ENCODE assay signal across 19 mouse cellular contexts in the genomic region with DNA sequence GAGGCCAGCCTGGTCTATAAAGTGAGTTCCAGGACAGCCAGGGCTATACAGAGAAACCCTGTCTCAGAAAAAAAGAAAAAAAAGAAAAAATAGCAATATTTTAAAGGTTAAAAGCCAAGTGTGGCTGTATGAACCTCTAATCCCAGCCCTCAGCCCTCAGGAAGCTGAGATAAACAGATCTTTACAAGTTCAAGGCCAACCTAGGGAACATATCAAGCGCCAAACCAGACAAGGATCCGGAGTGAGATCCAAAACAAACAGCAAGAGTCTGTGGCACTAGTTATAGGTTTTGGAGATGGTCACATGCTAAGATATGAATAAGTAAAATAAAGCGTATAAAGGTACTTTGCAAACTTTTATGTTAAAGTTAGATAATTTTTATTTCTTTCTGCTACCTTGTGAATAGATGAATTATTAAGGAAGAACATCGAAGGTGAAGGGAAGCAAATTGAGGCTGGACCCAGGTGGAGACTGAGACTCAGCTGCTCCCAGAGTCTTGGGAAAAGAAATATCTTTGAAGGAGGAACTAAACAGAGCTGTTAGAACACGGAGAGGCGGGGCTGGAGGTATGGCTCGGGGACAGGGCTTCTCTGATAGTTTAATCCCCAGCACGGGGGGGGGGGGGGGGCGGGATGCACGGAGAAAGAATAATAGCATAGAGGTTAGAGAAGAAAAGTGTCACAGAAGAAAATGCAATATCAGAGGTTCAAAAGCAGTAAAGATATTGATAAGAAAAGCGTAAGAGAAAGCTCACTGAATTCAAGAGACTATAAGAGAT. TPM values are rescaled to one million over a fixed set of nuclear protein-coding genes. Genes with fewer than 3 reads are reported as not detected.
DNase-seq lines count a peak whose midpoint lies in the region; ATAC-seq lines count a peak whose summit lies in the region.
"Had no signal": no experiment of that assay in that cellular context is flagged by ENCODE, and none has a peak within 500 bp of the region (broad histone marks: within the 10 kb centered on the region; RNA-seq: fewer than 3 reads in every experiment).

No protein-coding gene starts in this region.

- H3K9me3 ChIP-seq in intestine, embryonic 16.5 days (ENCODE audit: control insufficient read depth, low read length), result no peaks in the 10 kb centered on the region
- H3K9me3 ChIP-seq in intestine, embryonic 15.5 days, result no peaks in the 10 kb centered on the region
- H3K9me3 ChIP-seq in liver, embryonic 12.5 days (replicated peaks), result no peaks in the 10 kb centered on the region
- no peaks in the 10 kb centered on the region for H3K9me3 ChIP-seq in liver, embryonic 16.5 days (replicated peaks; ENCODE audit: control insufficient read depth, low read length)
- no peaks in the 10 kb centered on the region for H3K9me3 ChIP-seq in limb, embryonic 10.5 days (replicated peaks)
- H3K9me3 ChIP-seq: embryonic facial prominence, embryonic 13.5 days; forebrain, embryonic 12.5 days; heart, embryonic 10.5 days; hindbrain, embryonic 15.5 days had no signal

- no peaks in the 10 kb centered on the region for H3K36me3 ChIP-seq in intestine, embryonic 16.5 days (ENCODE audit: control insufficient read depth, insufficient read depth, low read length)
- no peaks in the 10 kb centered on the region for H3K36me3 ChIP-seq in intestine, embryonic 15.5 days
- no peaks in the 10 kb centered on the region for H3K36me3 ChIP-seq in liver, embryonic 12.5 days
- H3K36me3 ChIP-seq in liver, embryonic 16.5 days (ENCODE audit: control insufficient read depth, insufficient read depth), result no peaks in the 10 kb centered on the region
- no peaks in the 10 kb centered on the region for H3K36me3 ChIP-seq in limb, embryonic 10.5 days
- H3K36me3 ChIP-seq: embryonic facial prominence, embryonic 13.5 days; forebrain, embryonic 12.5 days; heart, embryonic 10.5 days; hindbrain, embryonic 15.5 days had no signal

- no peak overlapping the region for H3K9ac ChIP-seq in intestine, embryonic 16.5 days (ENCODE audit: low read depth, low read length)
- H3K9ac ChIP-seq in intestine, embryonic 15.5 days, result no peak overlapping the region
- no peak overlapping the region for H3K9ac ChIP-seq in liver, embryonic 12.5 days
- H3K9ac ChIP-seq in liver, embryonic 16.5 days (ENCODE audit: low read depth, low read length), result no peak overlapping the region
- H3K9ac ChIP-seq: embryonic facial prominence, embryonic 13.5 days; forebrain, embryonic 12.5 days; hindbrain, embryonic 15.5 days had no signal

- 57% methylated on average over 10 of the region's 11 CpGs for WGBS in intestine, embryonic 16.5 days
- WGBS in intestine, embryonic 15.5 days, result 51% methylated on average over 11 of the region's 11 CpGs
- WGBS in liver, embryonic 12.5 days (ENCODE audit: insufficient replicate concordance), result 35% methylated on average over 11 of the region's 11 CpGs
- 43% methylated on average over 10 of the region's 11 CpGs for WGBS in liver, embryonic 16.5 days (ENCODE audit: insufficient replicate concordance)
- WGBS in limb, embryonic 10.5 days, result 59% methylated on average over 11 of the region's 11 CpGs

- no peak overlapping the region for H3K27ac ChIP-seq in intestine, embryonic 16.5 days (ENCODE audit: low read length)
- H3K27ac ChIP-seq in intestine, embryonic 15.5 days, result no peak overlapping the region
- peak overlapping the region; percentile 54; the same call in 1 of the 2 replicates for H3K27ac ChIP-seq in liver, embryonic 12.5 days
- H3K27ac ChIP-seq in liver, embryonic 16.5 days (ENCODE audit: low read length), result peak overlapping the region; percentile 74
- H3K27ac ChIP-seq in limb, embryonic 10.5 days, result no peak overlapping the region
- H3K27ac ChIP-seq: embryonic facial prominence, embryonic 13.5 days; forebrain, embryonic 12.5 days; heart, embryonic 10.5 days; hindbrain, embryonic 15.5 days had no signal

- no peaks in the 10 kb centered on the region for H3K4me1 ChIP-seq in intestine, embryonic 16.5 days (ENCODE audit: control insufficient read depth, insufficient read depth, low read length)
- no peaks in the 10 kb centered on the region for H3K4me1 ChIP-seq in intestine, embryonic 15.5 days (replicated peaks)
- H3K4me1 ChIP-seq in liver, embryonic 12.5 days, result 0 out of 2 replicates have a peak, but pooled peaks cover 10% of the 10 kb centered on the region
- H3K4me1 ChIP-seq in liver, embryonic 16.5 days (ENCODE audit: control insufficient read depth, low read depth, low read length), result no peaks in the 10 kb centered on the region; the same call in 1 of the 2 replicates
- peaks cover 3% of the 10 kb centered on the region; the same call in 1 of the 2 replicates for H3K4me1 ChIP-seq in limb, embryonic 10.5 days
- H3K4me1 ChIP-seq: embryonic facial prominence, embryonic 13.5 days; heart, embryonic 10.5 days; hindbrain, embryonic 15.5 days had no signal

- H3K4me2 ChIP-seq in intestine, embryonic 16.5 days (ENCODE audit: low read depth, low read length), result peak overlapping the region; percentile 17; the same call in 1 of the 2 replicates
- H3K4me2 ChIP-seq in intestine, embryonic 15.5 days (replicated peaks), result no peak overlapping the region
- H3K4me2 ChIP-seq in liver, embryonic 12.5 days, result no peak overlapping the region
- H3K4me2 ChIP-seq in liver, embryonic 16.5 days (ENCODE audit: low read depth, low read length), result peak overlapping the region; percentile 27; the same call in 1 of the 2 replicates
- H3K4me2 ChIP-seq: embryonic facial prominence, embryonic 13.5 days; forebrain, embryonic 12.5 days; hindbrain, embryonic 15.5 days had no signal

- H3K27me3 ChIP-seq in intestine, embryonic 16.5 days (replicated peaks; ENCODE audit: control insufficient read depth, insufficient read depth, low read length), result no peaks in the 10 kb centered on the region; the same call in 1 of the 2 replicates
- H3K27me3 ChIP-seq in intestine, embryonic 15.5 days (replicated peaks), result no peaks in the 10 kb centered on the region
- H3K27me3 ChIP-seq in liver, embryonic 12.5 days (replicated peaks), result peaks cover 23% of the 10 kb centered on the region
- H3K27me3 ChIP-seq in liver, embryonic 16.5 days (ENCODE audit: control insufficient read depth, insufficient read depth, low read depth, low read length), result no peaks in the 10 kb centered on the region
- H3K27me3 ChIP-seq in limb, embryonic 10.5 days (ENCODE audit: low read depth, poor library complexity, severe bottlenecking), result peaks cover 6% of the 10 kb centered on the region; the same call in 1 of the 2 replicates
- H3K27me3 ChIP-seq: Patski had no signal

- DNase-seq in limb, embryonic 10.5 days (ENCODE audit: low spot score), result no peak
- no peak for DNase-seq in testis, postnatal 14 days (ENCODE audit: low spot score)
- DNase-seq: adrenal gland, postnatal 25 days; cerebellum, adult 18-20 months; cerebellum, adult 9-11 months; cerebellum, postnatal 36 days; gastrocnemius, postnatal 36 days; heart, postnatal 14 days had no signal

- ATAC-seq in intestine, embryonic 16.5 days, result peak; percentile 50; the same call in 1 of the 2 replicates
- no peak; the same call in 1 of the 2 replicates for ATAC-seq in intestine, embryonic 15.5 days
- ATAC-seq in liver, embryonic 12.5 days, result no peak
- peak; percentile 43; the same call in 1 of the 2 replicates for ATAC-seq in liver, embryonic 16.5 days (ENCODE audit: low read depth)
- ATAC-seq: activated CD4-positive, CD25-positive, alpha-beta regulatory T cell, adult 4 months; forebrain, embryonic 16.5 days; Patski had no signal

- no peak overlapping the region for H3K4me3 ChIP-seq in intestine, embryonic 16.5 days (ENCODE audit: low read length)
- no peak overlapping the region for H3K4me3 ChIP-seq in intestine, embryonic 15.5 days (replicated peaks)
- no peak overlapping the region for H3K4me3 ChIP-seq in liver, embryonic 12.5 days
- H3K4me3 ChIP-seq in liver, embryonic 16.5 days (ENCODE audit: low read depth, low read length), result no peak overlapping the region
- no peak overlapping the region for H3K4me3 ChIP-seq in limb, embryonic 10.5 days
- H3K4me3 ChIP-seq: embryonic facial prominence, embryonic 13.5 days; forebrain, embryonic 12.5 days; heart, embryonic 10.5 days; hindbrain, embryonic 15.5 days had no signal

RNA-seq across cellular contexts. Expression of a gene that starts 7.6 kb away (rescaled TPM):
- polyA plus RNA-seq in intestine, embryonic 16.5 days (2015; fragmentation: Nextera tagmentation; extraction: Ambion mirVana), result 16.4 and 19.4 TPM in 2 replicates
- 16.4 and 18.5 TPM in 2 replicates for polyA plus RNA-seq in intestine, embryonic 15.5 days (2015; fragmentation: Nextera tagmentation; extraction: Ambion mirVana)
- polyA plus RNA-seq in liver, embryonic 12.5 days (2016; fragmentation: Nextera tagmentation; extraction: Ambion mirVana), result 1.1 and 1.2 TPM in 2 replicates
- polyA plus RNA-seq in liver, embryonic 16.5 days (2015; fragmentation: Nextera tagmentation; extraction: Ambion mirVana), result 2.5 and 2.6 TPM in 2 replicates
- polyA plus RNA-seq in limb, embryonic 10.5 days (2016; fragmentation: Nextera tagmentation; extraction: Ambion mirVana), result 1.7 and 1.9 TPM in 2 replicates
- polyA plus RNA-seq: activated CD4-positive, CD25-positive, alpha-beta regulatory T cell, adult 4 months had no signal

RNA-seq across cellular contexts. Expression of a gene that starts 10.1 kb away (rescaled TPM):
- 18.7 and 21.7 TPM in 2 replicates for polyA plus RNA-seq in intestine, embryonic 16.5 days (2015; fragmentation: Nextera tagmentation; extraction: Ambion mirVana)
- polyA plus RNA-seq in intestine, embryonic 15.5 days (2015; fragmentation: Nextera tagmentation; extraction: Ambion mirVana), result 9.2 and 10.5 TPM in 2 replicates
- 0.23 and 0.36 TPM in 2 replicates for polyA plus RNA-seq in liver, embryonic 12.5 days (2016; fragmentation: Nextera tagmentation; extraction: Ambion mirVana)
- polyA plus RNA-seq in liver, embryonic 16.5 days (2015; fragmentation: Nextera tagmentation; extraction: Ambion mirVana), result 2.2 and 2.4 TPM in 2 replicates
- polyA plus RNA-seq in limb, embryonic 10.5 days (2016; fragmentation: Nextera tagmentation; extraction: Ambion mirVana), result 0.23 and 0.34 TPM in 2 replicates

RNA-seq across cellular contexts. Expression of a gene that starts 18.7 kb away (rescaled TPM):
- polyA plus RNA-seq in intestine, embryonic 16.5 days (2015; fragmentation: Nextera tagmentation; extraction: Ambion mirVana), result 32.0 and 34.7 TPM in 2 replicates
- polyA plus RNA-seq in intestine, embryonic 15.5 days (2015; fragmentation: Nextera tagmentation; extraction: Ambion mirVana), result 31.4 and 32.0 TPM in 2 replicates
- polyA plus RNA-seq in liver, embryonic 12.5 days (2016; fragmentation: Nextera tagmentation; extraction: Ambion mirVana), result 20.7 and 21.9 TPM in 2 replicates
- 11.8 and 14.9 TPM in 2 replicates for polyA plus RNA-seq in liver, embryonic 16.5 days (2015; fragmentation: Nextera tagmentation; extraction: Ambion mirVana)
- 32.2 and 32.5 TPM in 2 replicates for polyA plus RNA-seq in limb, embryonic 10.5 days (2016; fragmentation: Nextera tagmentation; extraction: Ambion mirVana)

RNA-seq across cellular contexts. Expression of a gene that starts 21.2 kb away (rescaled TPM):
- polyA plus RNA-seq in intestine, embryonic 16.5 days (2015; fragmentation: Nextera tagmentation; extraction: Ambion mirVana), result 55.3 and 151 TPM in 2 replicates
- polyA plus RNA-seq in intestine, embryonic 15.5 days (2015; fragmentation: Nextera tagmentation; extraction: Ambion mirVana), result 84.7 and 123 TPM in 2 replicates
- polyA plus RNA-seq in liver, embryonic 12.5 days (2016; fragmentation: Nextera tagmentation; extraction: Ambion mirVana), result 2,516 and 2,642 TPM in 2 replicates
- 8,709 and 8,864 TPM in 2 replicates for polyA plus RNA-seq in liver, embryonic 16.5 days (2015; fragmentation: Nextera tagmentation; extraction: Ambion mirVana)
- 1.9 and 2.6 TPM in 2 replicates for polyA plus RNA-seq in limb, embryonic 10.5 days (2016; fragmentation: Nextera tagmentation; extraction: Ambion mirVana)
- polyA plus RNA-seq: activated CD4-positive, CD25-positive, alpha-beta regulatory T cell, adult 4 months; Patski had no signal

RNA-seq across cellular contexts. Expression of a gene that starts 30.5 kb away (rescaled TPM):
- polyA plus RNA-seq in intestine, embryonic 16.5 days (2015; fragmentation: Nextera tagmentation; extraction: Ambion mirVana), result 50.3 and 52.1 TPM in 2 replicates
- polyA plus RNA-seq in intestine, embryonic 15.5 days (2015; fragmentation: Nextera tagmentation; extraction: Ambion mirVana), result 51.5 and 54.5 TPM in 2 replicates
- polyA plus RNA-seq in liver, embryonic 12.5 days (2016; fragmentation: Nextera tagmentation; extraction: Ambion mirVana), result 55.8 and 60.7 TPM in 2 replicates
- 111 and 128 TPM in 2 replicates for polyA plus RNA-seq in liver, embryonic 16.5 days (2015; fragmentation: Nextera tagmentation; extraction: Ambion mirVana)
- 6.4 and 10.7 TPM in 2 replicates for polyA plus RNA-seq in limb, embryonic 10.5 days (2016; fragmentation: Nextera tagmentation; extraction: Ambion mirVana)

Comparison
In these comparisons a context has a peak if more than half of its experiments do, and no peak if none do; other contexts are left out.
1. ATAC-seq: peak in intestine, embryonic 16.5 days (single experiment) and liver, embryonic 16.5 days (single experiment); none in intestine, embryonic 15.5 days (single experiment) and liver, embryonic 12.5 days (single experiment).
2. H3K4me2 ChIP-seq: peak in intestine, embryonic 16.5 days (single experiment) and liver, embryonic 16.5 days (single experiment); none in intestine, embryonic 15.5 days (single experiment) and liver, embryonic 12.5 days (single experiment).
3. H3K27ac ChIP-seq: peak in liver, embryonic 12.5 days (single experiment) and liver, embryonic 16.5 days (single experiment); none in intestine, embryonic 16.5 days (single experiment), intestine, embryonic 15.5 days (single experiment) and limb, embryonic 10.5 days (single experiment).